Mouse (Mus musculus): ENCODE results near the gene Lst1.

- no peak for TF ChIP-seq CTCF (IDR thresholded peaks at IDR 0.05; ENCODE audit: borderline replicate concordance, extremely low read depth, insufficient read depth, insufficient read length)
- no peak for TF ChIP-seq POLR2A (IDR thresholded peaks at IDR 0.05; ENCODE audit: borderline replicate concordance, extremely low read depth, insufficient read depth, insufficient read length, poor library complexity, severe bottlenecking)
These were observed 46.7 kb upstream of the Lst1 start for GRCm38 (mm10) chr17:35234903-35235302.
